Mouse (Mus musculus): Measurements from ENCODE around the gene B4galnt1. TPM values are rescaled to one million over a fixed set of nuclear protein-coding genes. Genes with fewer than 3 reads are reported as not detected.

B4galnt1 gene
- 26.4 and 54.8 TPM in 2 replicates for polyA plus RNA-seq (2011; ENCODE audit: insufficient read depth, insufficient read length, low replicate concordance, missing spikeins)

GRCm38 (mm10) chr10:127164631-127165353, at the start of gene B4galnt1:
Gene B4galnt1, plus strand, starts transcription at chr10:127165225.
- Histone ChIP-seq H3K4me1 (ENCODE audit: control insufficient read depth, insufficient read depth, low read length) (peaks cover 7% of the 10 kb centered on the region; the same call in 1 of the 2 replicates), H3K27ac (ENCODE audit: control insufficient read depth, insufficient read depth, low read depth, low read length, poor library complexity) (peak within 1 kb of the TSS; percentile 99), H3K4me3 (replicated peaks; ENCODE audit: control insufficient read depth, low read depth, low read length) (peak within 1 kb of the TSS; percentile 93)
- TF ChIP-seq POLR2A (IDR thresholded peaks at IDR 0.05; ENCODE audit: borderline replicate concordance, control insufficient read depth, low read depth, low read length) (peak; percentile 80; the same call in 1 of the 2 replicates), CTCF (IDR thresholded peaks at IDR 0.05; ENCODE audit: control insufficient read depth, insufficient read depth, low read length) (peak; percentile 75)
- 2% methylated on average over 52 of the region's 52 CpGs for WGBS

GRCm38 (mm10) chr10:127118470-127118869, 46.6 kb upstream of the B4galnt1 start:
- Histone ChIP-seq H3K27ac (ENCODE audit: control insufficient read depth, insufficient read depth, low read depth, low read length, poor library complexity) (no peak overlapping the region), H3K4me1 (ENCODE audit: control insufficient read depth, insufficient read depth, low read length) (peaks cover 1% of the 10 kb centered on the region; the same call in 1 of the 2 replicates), H3K4me3 (replicated peaks; ENCODE audit: control insufficient read depth, low read depth, low read length) (no peak overlapping the region)
- WGBS: 81% methylated on average over 11 of the region's 11 CpGs
- TF ChIP-seq POLR2A (IDR thresholded peaks at IDR 0.05; ENCODE audit: borderline replicate concordance, control insufficient read depth, low read depth, low read length) (no peak), CTCF (IDR thresholded peaks at IDR 0.05; ENCODE audit: control insufficient read depth, insufficient read depth, low read length) (no peak)

- no peak for TF ChIP-seq POLR2A (IDR thresholded peaks at IDR 0.05; ENCODE audit: borderline replicate concordance, control insufficient read depth, low read depth, low read length)
- TF ChIP-seq CTCF (IDR thresholded peaks at IDR 0.05; ENCODE audit: control insufficient read depth, insufficient read depth, low read length): no peak
- 92% methylated on average over 10 of the region's 10 CpGs for WGBS
- Histone ChIP-seq H3K4me3 (replicated peaks; ENCODE audit: control insufficient read depth, low read depth, low read length) (no peak overlapping the region), H3K4me1 (ENCODE audit: control insufficient read depth, insufficient read depth, low read length) (peaks cover 1% of the 10 kb centered on the region; the same call in 1 of the 2 replicates), H3K27ac (ENCODE audit: control insufficient read depth, insufficient read depth, low read depth, low read length, poor library complexity) (no peak overlapping the region)
These were observed 45.8 kb upstream of the B4galnt1 start for GRCm38 (mm10) chr10:127119229-127119628.

GRCm38 (mm10) chr10:127120301-127121065, 44.5 kb upstream of the B4galnt1 start:
- Histone ChIP-seq H3K4me3 (replicated peaks; ENCODE audit: control insufficient read depth, low read depth, low read length) (peak overlapping the region; percentile 90), H3K4me1 (ENCODE audit: control insufficient read depth, insufficient read depth, low read length) (peaks cover 1% of the 10 kb centered on the region; the same call in 1 of the 2 replicates), H3K27ac (ENCODE audit: control insufficient read depth, insufficient read depth, low read depth, low read length, poor library complexity) (peak overlapping the region; percentile 2; the same call in 1 of the 2 replicates)
- no peak for TF ChIP-seq POLR2A (IDR thresholded peaks at IDR 0.05; ENCODE audit: borderline replicate concordance, control insufficient read depth, low read depth, low read length)
- no peak for TF ChIP-seq CTCF (IDR thresholded peaks at IDR 0.05; ENCODE audit: control insufficient read depth, insufficient read depth, low read length)
- 4% methylated on average over 34 of the region's 34 CpGs for WGBS

- WGBS: 1% methylated on average over 19 of the region's 19 CpGs
- Histone ChIP-seq H3K4me1 (ENCODE audit: control insufficient read depth, insufficient read depth, low read length) (peaks cover 1% of the 10 kb centered on the region; the same call in 1 of the 2 replicates), H3K27ac (ENCODE audit: control insufficient read depth, insufficient read depth, low read depth, low read length, poor library complexity) (peak within 1 kb of the TSS; percentile 2; the same call in 1 of the 2 replicates), H3K4me3 (replicated peaks; ENCODE audit: control insufficient read depth, low read depth, low read length) (peak within 1 kb of the TSS; percentile 90)
- TF ChIP-seq POLR2A (IDR thresholded peaks at IDR 0.05; ENCODE audit: borderline replicate concordance, control insufficient read depth, low read depth, low read length) (peak; percentile 77; the same call in 1 of the 2 replicates), CTCF (IDR thresholded peaks at IDR 0.05; ENCODE audit: control insufficient read depth, insufficient read depth, low read length) (no peak)
These were observed 44.0 kb upstream of the B4galnt1 start, which contains the start of gene Os9 for GRCm38 (mm10) chr10:127121066-127121477. Gene Os9, minus strand, starts transcription at chr10:127121131.

GRCm38 (mm10) chr10:127122018-127122417, 43.0 kb upstream of the B4galnt1 start:
- Histone ChIP-seq H3K4me3 (replicated peaks; ENCODE audit: control insufficient read depth, low read depth, low read length) (no peak overlapping the region), H3K4me1 (ENCODE audit: control insufficient read depth, insufficient read depth, low read length) (peaks cover 5% of the 10 kb centered on the region; the same call in 1 of the 2 replicates), H3K27ac (ENCODE audit: control insufficient read depth, insufficient read depth, low read depth, low read length, poor library complexity) (no peak overlapping the region)
- 77% methylated on average over 3 of the region's 3 CpGs for WGBS
- TF ChIP-seq POLR2A (IDR thresholded peaks at IDR 0.05; ENCODE audit: borderline replicate concordance, control insufficient read depth, low read depth, low read length) (no peak), CTCF (IDR thresholded peaks at IDR 0.05; ENCODE audit: control insufficient read depth, insufficient read depth, low read length) (no peak)

GRCm38 (mm10) chr10:127122784-127123435, 42.1 kb upstream of the B4galnt1 start:
- Histone ChIP-seq H3K4me3 (replicated peaks; ENCODE audit: control insufficient read depth, low read depth, low read length) (peak overlapping the region; percentile 41), H3K4me1 (ENCODE audit: control insufficient read depth, insufficient read depth, low read length) (peaks cover 5% of the 10 kb centered on the region; the same call in 1 of the 2 replicates), H3K27ac (ENCODE audit: control insufficient read depth, insufficient read depth, low read depth, low read length, poor library complexity) (peak overlapping the region; percentile 52)
- TF ChIP-seq CTCF (IDR thresholded peaks at IDR 0.05; ENCODE audit: control insufficient read depth, insufficient read depth, low read length) (no peak), POLR2A (IDR thresholded peaks at IDR 0.05; ENCODE audit: borderline replicate concordance, control insufficient read depth, low read depth, low read length) (no peak)
- WGBS: 37% methylated on average over 13 of the region's 13 CpGs

Measured in bone marrow, adult 2 months (tissue).